Mouse (Mus musculus) limb, embryonic 11.5 days (tissue): Measurements from ENCODE around the gene Cysltr1. TPM values are rescaled to one million over a fixed set of nuclear protein-coding genes. Genes with fewer than 3 reads are reported as not detected.

ENCODE experiments used
- ATAC-seq: fragments of 200-750 bp; cut with Nextera tagmentation; 2 replicates; pipeline ENCODE4 v1.8.0; 2017; ENCODE audit warnings: low read depth; ENCODE audit not compliant: insufficient number of reproducible peaks, low FRiP score, low TSS enrichment
- DNase-seq: peaks from one replicate; pipeline ENCODE4 v3.0.0-alpha.2; 2015; ENCODE audit warnings: low spot score
- H3K27ac ChIP-seq: fragments of 300-500 bp; sonication (generic); replicated peaks from 2 replicates; pipeline ENCODE4 v1.5.1; 2014; ENCODE audit warnings: low read depth, mild to moderate bottlenecking, low read length
- H3K27me3 ChIP-seq: fragments of 300-500 bp; sonication (generic); 2 replicates; pipeline ENCODE4 v1.6.1; 2014; ENCODE audit warnings: mild to moderate bottlenecking, low read length, mixed read lengths; ENCODE audit not compliant: control insufficient read depth, insufficient read depth
- H3K36me3 ChIP-seq: fragments of 300-500 bp; sonication (generic); 2 replicates; pipeline ENCODE4 v1.6.1; 2014; ENCODE audit warnings: mild to moderate bottlenecking, low read length, moderate library complexity, mixed read lengths; ENCODE audit not compliant: control insufficient read depth, insufficient read depth
- H3K4me1 ChIP-seq: fragments of 300-500 bp; sonication (generic); 2 replicates; pipeline ENCODE4 v1.6.1; 2014; ENCODE audit warnings: low read length, mixed read lengths; ENCODE audit not compliant: control insufficient read depth, insufficient read depth
- H3K4me2 ChIP-seq: fragments of 300-500 bp; sonication (generic); 2 replicates; pipeline ENCODE4 v1.6.1; 2014; ENCODE audit warnings: low read depth, mild to moderate bottlenecking, moderate library complexity; ENCODE audit not compliant: severe bottlenecking
- H3K4me3 ChIP-seq: fragments of 300-500 bp; sonication (generic); 2 replicates; pipeline ENCODE4 v1.5.1; 2014; ENCODE audit warnings: low read depth, low read length
- H3K9ac ChIP-seq: fragments of 300-500 bp; sonication (generic); 2 replicates; pipeline ENCODE4 v1.6.1; 2014; ENCODE audit warnings: mild to moderate bottlenecking, low read length
- H3K9me3 ChIP-seq: fragments of 300-500 bp; sonication (generic); 2 replicates; pipeline ENCODE4 v1.6.1; 2016; ENCODE audit warnings: low read length; ENCODE audit not compliant: control insufficient read depth
- WGBS: fragments of 180-500 bp; shearing (Covaris S2); extraction: QIAGEN DNeasy Blood & Tissue Kit; methylation state at CpG from one replicate; pipeline ENCODE4 v1.1.7; 2014; 5-methylcytosine and 5-hydroxymethylcytosine counted together
- polyA plus RNA-seq: library from polyadenylated mRNA; unstranded; fragments of >200 nt; fragmentation: Nextera tagmentation; extraction: Ambion mirVana; gene quantifications from 2 replicates; pipeline ENCODE4 v1.2.1, GENCODE M21; 2014

Gene Cysltr1
- polyA plus RNA-seq, 1 experiment from 2014 or later = 1.3 TPM

- Histone ChIP-seq H3K4me1 (no peaks in the 10 kb centered on the region), H3K9me3 (no peaks in the 10 kb centered on the region), H3K27ac (no peak overlapping the region), H3K4me3 (no peak overlapping the region), H3K36me3 (no peaks in the 10 kb centered on the region), H3K4me2 (no peak overlapping the region), H3K9ac (no peak overlapping the region), H3K27me3 (no peaks in the 10 kb centered on the region)
- DNase-seq (no peak), ATAC-seq (no peak)
Measured at GRCm38 (mm10) chrX:106593914-106594313, 9.6 kb downstream of the Cysltr1 start.

- no peak within 1 kb of the TSS for H3K4me2 ChIP-seq
- H3K36me3 ChIP-seq = no peaks in the 10 kb centered on the region
- no peaks in the 10 kb centered on the region for H3K27me3 ChIP-seq
- DNase-seq (no peak), ATAC-seq (no peak)
- H3K9me3 ChIP-seq = no peaks in the 10 kb centered on the region
- H3K9ac ChIP-seq = no peak within 1 kb of the TSS
- no peak within 1 kb of the TSS for H3K27ac ChIP-seq
- WGBS = 32% methylated on average over 3 of the region's 3 CpGs
- H3K4me1 ChIP-seq = no peaks in the 10 kb centered on the region
- H3K4me3 ChIP-seq = no peak within 1 kb of the TSS
Measured at GRCm38 (mm10) chrX:106582886-106583285, 20.6 kb downstream of the Cysltr1 start, which contains the start of gene Gm5127. Gene Gm5127, plus strand, starts transcription at chrX:106583186.

DNA sequence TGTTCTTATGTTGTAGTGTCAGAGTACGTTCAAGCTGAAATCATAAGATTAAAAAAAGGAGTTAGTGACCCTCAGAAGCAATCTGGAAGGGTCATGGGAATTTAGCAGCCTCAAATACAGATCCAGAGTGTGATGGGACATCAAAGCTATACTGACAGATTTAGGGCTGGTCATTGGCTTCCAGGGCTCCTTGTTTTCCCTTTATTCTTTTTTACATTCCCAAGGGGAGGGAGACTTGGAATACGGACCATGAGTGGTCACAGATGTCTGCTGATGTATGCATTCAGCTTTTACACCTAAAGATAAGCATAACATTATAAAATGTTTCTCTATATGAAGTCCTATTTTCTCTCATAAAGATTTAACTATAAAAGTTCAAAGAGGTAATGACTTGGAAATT is 21.3 kb downstream of the Cysltr1 start:
- no peaks in the 10 kb centered on the region for H3K27me3 ChIP-seq
- 15% methylated on average over 2 of the region's 2 CpGs for WGBS
- H3K4me3 ChIP-seq = no peak overlapping the region
- no peak overlapping the region for H3K9ac ChIP-seq
- no peaks in the 10 kb centered on the region for H3K9me3 ChIP-seq
- H3K4me2 ChIP-seq = no peak overlapping the region
- ATAC-seq (peak; percentile 51; the same call in 1 of the 2 replicates), DNase-seq (no peak)
- no peaks in the 10 kb centered on the region for H3K36me3 ChIP-seq
- H3K4me1 ChIP-seq = no peaks in the 10 kb centered on the region
- no peak overlapping the region for H3K27ac ChIP-seq

DNA sequence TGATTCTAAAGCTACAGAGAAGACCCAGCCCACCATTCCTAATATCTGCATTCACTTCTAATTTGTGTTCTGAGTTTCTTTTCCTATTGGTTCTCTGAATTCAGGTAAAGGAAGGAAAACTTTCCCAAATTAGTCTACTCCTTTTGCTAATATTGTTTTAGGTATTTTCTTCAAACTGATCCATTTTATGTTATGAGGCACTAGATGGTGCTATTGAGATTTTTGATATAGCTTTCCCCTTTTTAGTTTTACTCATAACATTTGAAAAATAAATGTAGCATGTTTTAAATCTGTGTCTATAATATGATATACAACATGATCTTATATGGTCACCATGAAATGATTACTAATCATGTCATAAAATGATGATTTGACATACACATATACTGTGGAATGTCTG is 23.1 kb downstream of the Cysltr1 start:
- no peak for ATAC-seq
- H3K9me3 ChIP-seq = no peaks in the 10 kb centered on the region
- no peaks in the 10 kb centered on the region for H3K27me3 ChIP-seq
- DNase-seq = no peak
- no peaks in the 10 kb centered on the region for H3K36me3 ChIP-seq
- H3K9ac ChIP-seq = no peak overlapping the region
- no peak overlapping the region for H3K27ac ChIP-seq
- H3K4me2 ChIP-seq = no peak overlapping the region
- H3K4me1 ChIP-seq = no peaks in the 10 kb centered on the region
- no peak overlapping the region for H3K4me3 ChIP-seq

- Histone ChIP-seq H3K9me3 (no peaks in the 10 kb centered on the region), H3K4me1 (no peaks in the 10 kb centered on the region), H3K27me3 (no peaks in the 10 kb centered on the region), H3K27ac (no peak overlapping the region), H3K4me2 (no peak overlapping the region), H3K36me3 (no peaks in the 10 kb centered on the region), H3K4me3 (no peak overlapping the region), H3K9ac (no peak overlapping the region)
- 23% methylated on average over 3 of the region's 3 CpGs for WGBS
- ATAC-seq (no peak), DNase-seq (peak; percentile 32)
Measured at GRCm38 (mm10) chrX:106578966-106579365, 24.5 kb downstream of the Cysltr1 start.

DNA sequence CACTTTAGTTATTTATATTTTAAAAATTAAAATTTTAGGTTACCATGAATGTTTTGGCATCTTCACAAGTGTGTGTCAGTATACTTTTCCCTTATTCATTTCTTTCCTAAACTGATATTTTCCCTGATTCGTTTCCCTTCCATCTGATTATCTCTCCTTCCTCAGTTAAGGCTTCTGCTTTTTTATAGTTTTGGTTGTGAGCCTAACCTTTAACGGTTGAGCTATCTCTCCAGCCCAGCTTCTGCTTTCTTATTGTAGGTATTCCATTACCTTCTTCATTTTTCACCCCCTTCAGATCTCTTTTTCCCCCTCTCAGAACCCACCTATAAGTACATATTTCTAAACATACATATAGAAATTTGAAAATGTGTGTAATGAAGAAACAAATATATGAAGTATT is 48.0 kb downstream of the Cysltr1 start:
- no peak overlapping the region for H3K4me2 ChIP-seq
- H3K4me1 ChIP-seq = no peaks in the 10 kb centered on the region
- no peaks in the 10 kb centered on the region for H3K27me3 ChIP-seq
- H3K36me3 ChIP-seq = no peaks in the 10 kb centered on the region
- no peak overlapping the region for H3K4me3 ChIP-seq
- H3K9me3 ChIP-seq = no peaks in the 10 kb centered on the region
- H3K27ac ChIP-seq = no peak overlapping the region
- no peak overlapping the region for H3K9ac ChIP-seq
- 66% methylated on average over 2 of the region's 2 CpGs for whole genome bisulfite sequencing
- DNase-seq = no peak
- ATAC-seq = no peak

- ATAC-seq (no peak), DNase-seq (no peak)
- no peaks in the 10 kb centered on the region for H3K27me3 ChIP-seq
- no peak overlapping the region for H3K9ac ChIP-seq
- H3K36me3 ChIP-seq = no peaks in the 10 kb centered on the region
- H3K4me2 ChIP-seq = no peak overlapping the region
- no peaks in the 10 kb centered on the region for H3K9me3 ChIP-seq
- no peak overlapping the region for H3K27ac ChIP-seq
- no peaks in the 10 kb centered on the region for H3K4me1 ChIP-seq
- H3K4me3 ChIP-seq = no peak overlapping the region
- 34% methylated on average over 3 of the region's 3 CpGs for WGBS
Measured at GRCm38 (mm10) chrX:106536359-106536758, 67.1 kb downstream of the Cysltr1 start.

Other genes starting within 250 kb of the Cysltr1 start
- 102 and 111 TPM in 2 replicates for gene Fndc3c1, start 118.3 kb downstream of the Cysltr1 start, polyA plus RNA-seq
- gene Gm5127, start 20.5 kb downstream of the Cysltr1 start, polyA plus RNA-seq = 0.24 and 0.40 TPM in 2 replicates
- gene Rtl3, start 237.0 kb upstream of the Cysltr1 start, polyA plus RNA-seq = 6.0 and 6.7 TPM in 2 replicates